Mouse (Mus musculus) limb, embryonic 11.5 days (tissue): Measurements from ENCODE around the gene Tmem150b. TPM values are rescaled to one million over a fixed set of nuclear protein-coding genes. Genes with fewer than 3 reads are reported as not detected.

ENCODE experiments used
- ATAC-seq: fragments of 200-750 bp; cut with Nextera tagmentation; 2 replicates; pipeline ENCODE4 v1.8.0; 2017; ENCODE audit warnings: low read depth; ENCODE audit not compliant: insufficient number of reproducible peaks, low FRiP score, low TSS enrichment
- DNase-seq: peaks from one replicate; pipeline ENCODE4 v3.0.0-alpha.2; 2015; ENCODE audit warnings: low spot score
- H3K27ac ChIP-seq: fragments of 300-500 bp; sonication (generic); replicated peaks from 2 replicates; pipeline ENCODE4 v1.5.1; 2014; ENCODE audit warnings: low read depth, mild to moderate bottlenecking, low read length
- H3K27me3 ChIP-seq: fragments of 300-500 bp; sonication (generic); 2 replicates; pipeline ENCODE4 v1.6.1; 2014; ENCODE audit warnings: mild to moderate bottlenecking, low read length, mixed read lengths; ENCODE audit not compliant: control insufficient read depth, insufficient read depth
- H3K36me3 ChIP-seq: fragments of 300-500 bp; sonication (generic); 2 replicates; pipeline ENCODE4 v1.6.1; 2014; ENCODE audit warnings: mild to moderate bottlenecking, low read length, moderate library complexity, mixed read lengths; ENCODE audit not compliant: control insufficient read depth, insufficient read depth
- H3K4me1 ChIP-seq: fragments of 300-500 bp; sonication (generic); 2 replicates; pipeline ENCODE4 v1.6.1; 2014; ENCODE audit warnings: low read length, mixed read lengths; ENCODE audit not compliant: control insufficient read depth, insufficient read depth
- H3K4me2 ChIP-seq: fragments of 300-500 bp; sonication (generic); 2 replicates; pipeline ENCODE4 v1.6.1; 2014; ENCODE audit warnings: low read depth, mild to moderate bottlenecking, moderate library complexity; ENCODE audit not compliant: severe bottlenecking
- H3K4me3 ChIP-seq: fragments of 300-500 bp; sonication (generic); 2 replicates; pipeline ENCODE4 v1.5.1; 2014; ENCODE audit warnings: low read depth, low read length
- H3K9ac ChIP-seq: fragments of 300-500 bp; sonication (generic); 2 replicates; pipeline ENCODE4 v1.6.1; 2014; ENCODE audit warnings: mild to moderate bottlenecking, low read length
- H3K9me3 ChIP-seq: fragments of 300-500 bp; sonication (generic); 2 replicates; pipeline ENCODE4 v1.6.1; 2016; ENCODE audit warnings: low read length; ENCODE audit not compliant: control insufficient read depth
- WGBS: fragments of 180-500 bp; shearing (Covaris S2); extraction: QIAGEN DNeasy Blood & Tissue Kit; methylation state at CpG from one replicate; pipeline ENCODE4 v1.1.7; 2014; 5-methylcytosine and 5-hydroxymethylcytosine counted together
- polyA plus RNA-seq: library from polyadenylated mRNA; unstranded; fragments of >200 nt; fragmentation: Nextera tagmentation; extraction: Ambion mirVana; gene quantifications from 2 replicates; pipeline ENCODE4 v1.2.1, GENCODE M21; 2014

Gene Tmem150b
- polyA plus RNA-seq, 1 experiment from 2014 or later, result 0.19 TPM

- DNase-seq (peak; percentile 97), ATAC-seq (peak; percentile 98)
- Histone ChIP-seq H3K4me2 (peak within 1 kb of the TSS; percentile 85), H3K4me3 (peak within 1 kb of the TSS; percentile 76), H3K27me3 (no peaks in the 10 kb centered on the region), H3K9ac (peak within 1 kb of the TSS; percentile 85), H3K4me1 (peaks cover 6% of the 10 kb centered on the region), H3K27ac (peak within 1 kb of the TSS; percentile 81), H3K36me3 (peaks cover 5% of the 10 kb centered on the region), H3K9me3 (no peaks in the 10 kb centered on the region)
- WGBS, result under 1% methylated on average over 40 of the region's 44 CpGs
Observed at GRCm38 (mm10) chr7:4739544-4740275, 14.7 kb upstream of the Tmem150b start, which contains the start of gene Kmt5c. TSS of gene Kmt5c (plus strand) at chr7:4740115.

GRCm38 (mm10) chr7:4739041-4739543, 14.0 kb upstream of the Tmem150b start:
- no peaks in the 10 kb centered on the region for H3K9me3 ChIP-seq
- WGBS, result 48% methylated on average over 10 of the region's 10 CpGs
- H3K4me2 ChIP-seq, result peak overlapping the region; percentile 47
- H3K36me3 ChIP-seq, result peaks cover 5% of the 10 kb centered on the region
- H3K27ac ChIP-seq, result peak overlapping the region; percentile 63; the same call in 1 of the 2 replicates
- ATAC-seq (no peak), DNase-seq (no peak)
- peaks cover 6% of the 10 kb centered on the region for H3K4me1 ChIP-seq
- no peaks in the 10 kb centered on the region for H3K27me3 ChIP-seq
- H3K4me3 ChIP-seq, result peak overlapping the region; percentile 22
- H3K9ac ChIP-seq, result no peak overlapping the region; the same call in 1 of the 2 replicates

- Histone ChIP-seq H3K9me3 (no peaks in the 10 kb centered on the region), H3K27me3 (no peaks in the 10 kb centered on the region), H3K4me2 (no peak overlapping the region), H3K4me1 (no peaks in the 10 kb centered on the region), H3K36me3 (no peaks in the 10 kb centered on the region), H3K4me3 (no peak overlapping the region), H3K9ac (no peak overlapping the region), H3K27ac (no peak overlapping the region)
- ATAC-seq (no peak), DNase-seq (no peak)
- 69% methylated on average over 6 of the region's 6 CpGs for WGBS
Observed at GRCm38 (mm10) chr7:4732968-4733392, 7.9 kb upstream of the Tmem150b start.

GRCm38 (mm10) chr7:4731090-4731489, 6.0 kb upstream of the Tmem150b start:
- WGBS, result 77% methylated on average over 5 of the region's 5 CpGs
- ATAC-seq (no peak), DNase-seq (no peak)
- Histone ChIP-seq H3K27ac (no peak overlapping the region), H3K36me3 (no peaks in the 10 kb centered on the region), H3K4me1 (no peaks in the 10 kb centered on the region), H3K4me2 (no peak overlapping the region), H3K9me3 (no peaks in the 10 kb centered on the region), H3K4me3 (no peak overlapping the region), H3K27me3 (no peaks in the 10 kb centered on the region), H3K9ac (no peak overlapping the region)

- WGBS, result 65% methylated on average over 3 of the region's 3 CpGs
- H3K4me3 ChIP-seq, result no peak overlapping the region
- no peak for DNase-seq
- ATAC-seq, result no peak
- no peaks in the 10 kb centered on the region for H3K36me3 ChIP-seq
- no peak overlapping the region for H3K9ac ChIP-seq
- H3K27ac ChIP-seq, result no peak overlapping the region
- H3K4me2 ChIP-seq, result no peak overlapping the region
- H3K4me1 ChIP-seq, result no peaks in the 10 kb centered on the region
- no peaks in the 10 kb centered on the region for H3K27me3 ChIP-seq
- no peaks in the 10 kb centered on the region for H3K9me3 ChIP-seq
Observed at GRCm38 (mm10) chr7:4724359-4724758, 690 bp downstream of the Tmem150b start.

- Histone ChIP-seq H3K36me3 (no peaks in the 10 kb centered on the region), H3K4me1 (no peaks in the 10 kb centered on the region), H3K4me2 (peak overlapping the region; percentile 41), H3K4me3 (no peak overlapping the region; the same call in 1 of the 2 replicates), H3K27ac (no peak overlapping the region), H3K9me3 (no peaks in the 10 kb centered on the region), H3K27me3 (no peaks in the 10 kb centered on the region), H3K9ac (peak overlapping the region; percentile 43)
- ATAC-seq, result no peak
- 38% methylated on average over 12 of the region's 12 CpGs for WGBS
- DNase-seq, result no peak
Observed at GRCm38 (mm10) chr7:4723508-4723907, 1.5 kb downstream of the Tmem150b start.

GRCm38 (mm10) chr7:4719276-4719675, 5.8 kb downstream of the Tmem150b start:
- no peak overlapping the region for H3K27ac ChIP-seq
- no peak for ATAC-seq
- no peak overlapping the region for H3K4me3 ChIP-seq
- no peak overlapping the region for H3K9ac ChIP-seq
- peaks cover 2% of the 10 kb centered on the region; the same call in 1 of the 2 replicates for H3K36me3 ChIP-seq
- 88% methylated on average over 3 of the region's 3 CpGs for WGBS
- H3K9me3 ChIP-seq, result no peaks in the 10 kb centered on the region
- no peaks in the 10 kb centered on the region for H3K27me3 ChIP-seq
- no peak overlapping the region for H3K4me2 ChIP-seq
- H3K4me1 ChIP-seq, result no peaks in the 10 kb centered on the region
- DNase-seq, result no peak

GRCm38 (mm10) chr7:4716955-4717354, 8.1 kb downstream of the Tmem150b start:
- peaks cover 2% of the 10 kb centered on the region; the same call in 1 of the 2 replicates for H3K36me3 ChIP-seq
- ATAC-seq, result no peak
- 74% methylated on average over 6 of the region's 6 CpGs for WGBS

More at GRCm38 (mm10) chr7:4716955-4717354, 8.1 kb downstream of the Tmem150b start:
- DNase-seq, result no peak
- no peaks in the 10 kb centered on the region for H3K27me3 ChIP-seq
- no peaks in the 10 kb centered on the region for H3K4me1 ChIP-seq
- no peak overlapping the region for H3K4me3 ChIP-seq
- no peak overlapping the region for H3K9ac ChIP-seq
- H3K27ac ChIP-seq, result no peak overlapping the region
- H3K9me3 ChIP-seq, result no peaks in the 10 kb centered on the region
- no peak overlapping the region for H3K4me2 ChIP-seq
